Mouse (Mus musculus) CH12.LX (cell line): ENCODE measurements around the gene Fam107b. TPM values are rescaled to one million over a fixed set of nuclear protein-coding genes. Genes with fewer than 3 reads are reported as not detected.
A peak's percentile ranks its signal among the peaks of the same experiment; 100 is the strongest.

Source experiments
- DNase-seq: peaks from one replicate; pipeline ENCODE4 v3.0.0-alpha.2; 2013; ENCODE audit errors: extremely low read depth
- H3K27ac ChIP-seq: 2 replicates; pipeline ENCODE4 v1.5.1; 2012; ENCODE audit warnings: low read depth, mild to moderate bottlenecking, control low read depth, moderate library complexity; ENCODE audit not compliant: insufficient read depth
- H3K27me3 ChIP-seq: replicated peaks from 2 replicates; pipeline ENCODE3; 2012; ENCODE audit warnings: inconsistent platforms
- H3K36me3 ChIP-seq, 2 experiments: replicated peaks in 1 of 2; 2 replicates each; pipeline versions ENCODE3 to v1.6.1; 2012; ENCODE audit warnings: inconsistent platforms in 1 of 2, low read length in 1 of 2, mild to moderate bottlenecking in 1 of 2, mixed read lengths in 1 of 2, moderate library complexity in 1 of 2; ENCODE audit not compliant: control insufficient read depth in 1 of 2, insufficient read depth in 1 of 2
- H3K4me1 ChIP-seq, 2 experiments: 2 replicates each; pipeline ENCODE4 v1.6.1; 2012; ENCODE audit warnings: inconsistent platforms in 1 of 2, moderate library complexity in 1 of 2; ENCODE audit not compliant: insufficient read depth in 2 of 2, control insufficient read depth in 1 of 2
- H3K4me2 ChIP-seq: 2 replicates; pipeline ENCODE4 v1.6.1; 2012; ENCODE audit warnings: low read depth, mild to moderate bottlenecking, control low read depth; ENCODE audit not compliant: poor library complexity, insufficient read depth, severe bottlenecking
- H3K4me3 ChIP-seq, 3 experiments: fragments of 150-350 bp in 1 of 3; sonication (generic) in 1 of 3; replicated peaks in 1 of 3; 2 replicates each; pipeline versions ENCODE3 to v1.5.1; 2011 to 2012; ENCODE audit warnings: low read depth in 2 of 3, low read length in 2 of 3, mild to moderate bottlenecking in 2 of 3, moderate library complexity in 2 of 3, control low read depth in 1 of 3, improper control_type of control experiment in 1 of 3, inconsistent platforms in 1 of 3, mixed read lengths in 1 of 3; ENCODE audit not compliant: poor library complexity in 1 of 3
- H3K79me2 ChIP-seq: replicated peaks from 2 replicates; pipeline ENCODE4 v1.6.1; 2012; ENCODE audit warnings: mild to moderate bottlenecking, moderate library complexity; ENCODE audit not compliant: control insufficient read depth, poor library complexity, insufficient read depth, severe bottlenecking; ENCODE audit errors: extremely low read depth
- H3K9ac ChIP-seq: 2 replicates; pipeline ENCODE4 v1.6.1; 2012; ENCODE audit warnings: low read depth, mild to moderate bottlenecking, control low read depth, moderate library complexity; ENCODE audit not compliant: insufficient read depth
- H3K9me3 ChIP-seq: replicated peaks from 2 replicates; pipeline ENCODE3; 2012; ENCODE audit warnings: low read length, inconsistent platforms, mixed read lengths
- BHLHE40 ChIP-seq: IDR thresholded peaks from 2 replicates; pipeline ENCODE4 v1.6.1; 2011; ENCODE audit warnings: mild to moderate bottlenecking, low read depth, low read length, improper control_type of control experiment
- CHD1 ChIP-seq: IDR thresholded peaks from 2 replicates; pipeline ENCODE4 v1.6.1; 2012; ENCODE audit warnings: low read depth, low read length, improper control_type of control experiment, inconsistent platforms
- CHD2 ChIP-seq: IDR thresholded peaks from 2 replicates; pipeline ENCODE4 v1.6.1; 2011; ENCODE audit warnings: low read length, improper control_type of control experiment
- CTCF ChIP-seq, 2 experiments: IDR thresholded peaks in 1 of 2; conservative IDR thresholded peaks in 1 of 2; 2 replicates each; pipeline ENCODE4 v1.5.1; 2011 to 2012; ENCODE audit warnings: low read depth in 2 of 2, low read length in 2 of 2, improper control_type of control experiment in 1 of 2, inconsistent platforms in 1 of 2, mild to moderate bottlenecking in 1 of 2, moderate library complexity in 1 of 2
- E2F4 ChIP-seq: IDR thresholded peaks from 2 replicates; pipeline ENCODE4 v1.6.1; 2011; ENCODE audit warnings: low read depth, low read length, improper control_type of control experiment; ENCODE audit not compliant: insufficient replicate concordance
- ELF1 ChIP-seq: IDR thresholded peaks from 2 replicates; pipeline ENCODE4 v1.6.1; 2014; ENCODE audit warnings: low read depth, mild to moderate bottlenecking, inconsistent platforms, low read length, improper control_type of control experiment
- EP300 ChIP-seq: IDR thresholded peaks from 2 replicates; pipeline ENCODE4 v1.6.1; 2011; ENCODE audit warnings: low read length, improper control_type of control experiment
- ETS1 ChIP-seq: conservative IDR thresholded peaks from 2 replicates; pipeline ENCODE4 v1.6.1; 2012; ENCODE audit warnings: low read depth, mild to moderate bottlenecking, inconsistent platforms, low read length, improper control_type of control experiment, moderate library complexity
- GABPA ChIP-seq: IDR thresholded peaks from 2 replicates; pipeline ENCODE4 v1.6.1; 2012; ENCODE audit warnings: low read depth, low read length, improper control_type of control experiment, inconsistent platforms; ENCODE audit not compliant: insufficient replicate concordance
- HCFC1 ChIP-seq: IDR thresholded peaks from 2 replicates; pipeline ENCODE4 v1.6.1; 2012; ENCODE audit warnings: low read depth, mild to moderate bottlenecking, inconsistent platforms, low read length, improper control_type of control experiment
- IRF4 ChIP-seq: IDR thresholded peaks from 2 replicates; pipeline ENCODE4 v1.6.1; 2014; ENCODE audit warnings: low read depth, mild to moderate bottlenecking, inconsistent platforms, low read length, improper control_type of control experiment
- JUN ChIP-seq: IDR thresholded peaks from 2 replicates; pipeline ENCODE4 v1.6.1; 2011; ENCODE audit warnings: low read depth, mild to moderate bottlenecking, low read length, improper control_type of control experiment, moderate library complexity; ENCODE audit not compliant: insufficient read depth
- JUND ChIP-seq: conservative IDR thresholded peaks from 2 replicates; pipeline ENCODE4 v1.6.1; 2011; ENCODE audit warnings: low read depth, low read length, improper control_type of control experiment
- KAT2A ChIP-seq: IDR thresholded peaks from 2 replicates; pipeline ENCODE4 v1.6.1; 2012; ENCODE audit warnings: low read length, improper control_type of control experiment, inconsistent platforms; ENCODE audit not compliant: insufficient replicate concordance
- MAFK ChIP-seq: IDR thresholded peaks from 2 replicates; pipeline ENCODE4 v1.6.1; 2011; ENCODE audit warnings: low read length, improper control_type of control experiment; ENCODE audit not compliant: insufficient replicate concordance
- MAX ChIP-seq: IDR thresholded peaks from 2 replicates; pipeline ENCODE4 v1.6.1; 2011; ENCODE audit warnings: low read length, improper control_type of control experiment
- MAZ ChIP-seq: IDR thresholded peaks from 2 replicates; pipeline ENCODE4 v1.6.1; 2012; ENCODE audit warnings: low read depth, mild to moderate bottlenecking, inconsistent platforms, low read length, improper control_type of control experiment, moderate library complexity
- MEF2A ChIP-seq: IDR thresholded peaks from 2 replicates; pipeline ENCODE4 v1.6.1; 2014; ENCODE audit warnings: low read depth, mild to moderate bottlenecking, inconsistent platforms, low read length, improper control_type of control experiment, borderline replicate concordance
- MXI1 ChIP-seq: IDR thresholded peaks from 2 replicates; pipeline ENCODE4 v1.6.1; 2011; ENCODE audit warnings: mild to moderate bottlenecking, low read depth, low read length, improper control_type of control experiment
- MYC ChIP-seq: IDR thresholded peaks from 2 replicates; pipeline ENCODE4 v1.6.1; 2011; ENCODE audit warnings: low read depth, mild to moderate bottlenecking, improper control_type of control experiment, low read length
- NELFE ChIP-seq: IDR thresholded peaks from 2 replicates; pipeline ENCODE4 v1.6.1; 2011; ENCODE audit warnings: low read depth, low read length, improper control_type of control experiment
- NRF1 ChIP-seq: IDR thresholded peaks from 2 replicates; pipeline ENCODE4 v1.6.1; 2014; ENCODE audit warnings: low read depth, mild to moderate bottlenecking, inconsistent platforms, low read length, improper control_type of control experiment, moderate library complexity
- PAX5 ChIP-seq: IDR thresholded peaks from 2 replicates; pipeline ENCODE4 v1.6.1; 2012; ENCODE audit warnings: low read length, inconsistent platforms, mixed read lengths
- POLR2A ChIP-seq: IDR thresholded peaks from 2 replicates; pipeline ENCODE4 v1.6.1; 2011; ENCODE audit warnings: low read depth, mild to moderate bottlenecking, improper control_type of control experiment, low read length
- POLR2AphosphoS2 ChIP-seq: IDR thresholded peaks from 2 replicates; pipeline ENCODE4 v1.6.1; 2011; ENCODE audit warnings: low read depth, low read length, improper control_type of control experiment
- RAD21 ChIP-seq: IDR thresholded peaks from 2 replicates; pipeline ENCODE4 v1.6.1; 2011; ENCODE audit warnings: low read depth, mild to moderate bottlenecking, low read length, improper control_type of control experiment, moderate library complexity
- RCOR1 ChIP-seq: conservative IDR thresholded peaks from 2 replicates; pipeline ENCODE4 v1.6.1; 2012; ENCODE audit warnings: low read depth, mild to moderate bottlenecking, inconsistent platforms, low read length, improper control_type of control experiment
- SIN3A ChIP-seq: IDR thresholded peaks from 2 replicates; pipeline ENCODE4 v1.6.1; 2012; ENCODE audit warnings: low read length, improper control_type of control experiment, inconsistent platforms
- SMC3 ChIP-seq: IDR thresholded peaks from 2 replicates; pipeline ENCODE4 v1.6.1; 2011; ENCODE audit warnings: low read depth, low read length, improper control_type of control experiment
- TBP ChIP-seq: conservative IDR thresholded peaks from 2 replicates; pipeline ENCODE4 v1.6.1; 2011; ENCODE audit warnings: low read depth, low read length, improper control_type of control experiment
- TCF12 ChIP-seq: IDR thresholded peaks from 2 replicates; pipeline ENCODE4 v1.6.1; 2014; ENCODE audit warnings: low read depth, mild to moderate bottlenecking, inconsistent platforms, low read length, improper control_type of control experiment
- UBTF ChIP-seq: IDR thresholded peaks from 2 replicates; pipeline ENCODE4 v1.6.1; 2012; ENCODE audit warnings: low read depth, mild to moderate bottlenecking, inconsistent platforms, low read length, improper control_type of control experiment, moderate library complexity
- USF1 ChIP-seq: IDR thresholded peaks from 2 replicates; pipeline ENCODE4 v1.6.1; 2014; ENCODE audit warnings: low read depth, mild to moderate bottlenecking, inconsistent platforms, low read length, improper control_type of control experiment
- USF2 ChIP-seq: conservative IDR thresholded peaks from 2 replicates; pipeline ENCODE4 v1.6.1; 2011; ENCODE audit warnings: low read depth, low read length, improper control_type of control experiment
- ZC3H11A ChIP-seq: IDR thresholded peaks from 2 replicates; pipeline ENCODE4 v1.6.1; 2012; ENCODE audit warnings: low read depth, mild to moderate bottlenecking, inconsistent platforms, low read length, improper control_type of control experiment
- ZKSCAN1 ChIP-seq: IDR thresholded peaks from 2 replicates; pipeline ENCODE4 v1.6.1; 2012; ENCODE audit warnings: low read depth, inconsistent platforms, low read length, improper control_type of control experiment, borderline replicate concordance
- ZMIZ1 ChIP-seq: IDR thresholded peaks from 2 replicates; pipeline ENCODE4 v1.6.1; 2012; ENCODE audit warnings: low read depth, mild to moderate bottlenecking, inconsistent platforms, low read length, improper control_type of control experiment
- ZNF384 ChIP-seq: IDR thresholded peaks from 2 replicates; pipeline ENCODE4 v1.6.1; 2012; ENCODE audit warnings: low read depth, low read length, improper control_type of control experiment, inconsistent platforms
- dilution Hi-C: fragments of 300-500 bp; cut with MboI; formaldehyde crosslinking; loops from 2 replicates; pipeline ENCODE4 v1.14.3; 2020; ENCODE audit warnings: low sequenced_read_pairs; ENCODE audit not compliant: extremely low pct_unique_long_range_greater_than_20kb, extremely low pct_ligation_motif_present
- in situ Hi-C: fragments of 300-500 bp; cut with MboI; formaldehyde crosslinking; loops from 3 replicates; pipeline ENCODE4 v1.14.3; 2019; ENCODE audit warnings: low sequenced_read_pairs, low pct_ligation_motif_present, low pct_unique_long_range_greater_than_20kb, mixed read lengths
- polyA plus RNA-seq: library from polyadenylated mRNA; unstranded; fragments of >175 nt; gene quantifications from 2 replicates; pipeline ENCODE4 v1.2.1, GENCODE M21; 2012; ENCODE audit warnings: low read depth; ENCODE audit not compliant: insufficient read length
- total RNA-seq, 2 experiments: library from RNA; depleted of rRNA; stranded (reverse); fragments of 300-350 nt in 1 of 2; fragments of >200 nt in 1 of 2; gene quantifications; 2 replicates each; pipeline ENCODE4 v1.2.3; 2012 to 2014

Gene Fam107b
- total and polyA plus RNA-seq, 3 experiments, result 42.6 to 113 (median 71.7) TPM

GRCm38 (mm10) chr2:3749504-3750024 is 179.3 kb downstream of the Fam107b start:
- peaks cover 28 to 72% of the 10 kb centered on the region in 2 experiments for H3K4me1 ChIP-seq

GRCm38 (mm10) chr2:3750126-3750525 is 179.8 kb downstream of the Fam107b start:
- no peak for DNase-seq
- peaks cover 33 to 78% of the 10 kb centered on the region in 2 experiments for H3K4me1 ChIP-seq
- in situ Hi-C loops (no loop called here), dilution Hi-C loops (no loop called here)
- no peaks in the 10 kb centered on the region for H3K27me3 ChIP-seq
- H3K9ac ChIP-seq, result 0 out of 2 replicates have a peak overlapping the region, but pooled peaks have one; percentile 21
- peaks cover 25% of the 10 kb centered on the region for H3K79me2 ChIP-seq
- no peak for TF ChIP-seq CHD1
- no peak for TF ChIP-seq ZNF384
- TF ChIP-seq IRF4, result no peak
- no peak for TF ChIP-seq ZC3H11A
- no peak for TF ChIP-seq MAX
- no peak for TF ChIP-seq ETS1
- TF ChIP-seq MYC, result no peak
- no peak for TF ChIP-seq CTCF (conservative IDR thresholded peaks at IDR 0.05 in 1 of 2, IDR thresholded peaks at IDR 0.05 in 1 of 2; ENCODE audit: low read depth in 2 of 2, low read length in 2 of 2)
- no peak for TF ChIP-seq ELF1
- no peak overlapping the region for H3K27ac ChIP-seq
- H3K4me2 ChIP-seq, result peak overlapping the region; percentile 73
- peak overlapping the region in 1 of 3 experiments; percentile 20 for H3K4me3 ChIP-seq
- no peaks in the 10 kb centered on the region for H3K9me3 ChIP-seq
- H3K36me3 ChIP-seq, result peaks cover 4 to 41% of the 10 kb centered on the region in 2 experiments

More at GRCm38 (mm10) chr2:3749504-3750024, 179.3 kb downstream of the Fam107b start:
- Histone ChIP-seq H3K36me3 (peaks cover 4 to 46% of the 10 kb centered on the region in 2 experiments), H3K27me3 (no peaks in the 10 kb centered on the region), H3K79me2 (peaks cover 25% of the 10 kb centered on the region), H3K4me3 (no peak overlapping the region), H3K4me2 (peak overlapping the region; percentile 73), H3K27ac (peak overlapping the region; percentile 19), H3K9me3 (no peaks in the 10 kb centered on the region), H3K9ac (no peak overlapping the region)
- in situ Hi-C loops, result no loop called here
- 0 out of 2 replicates have a peak, but pooled peaks have one; percentile 5 for TF ChIP-seq IRF4
- no peak for TF ChIP-seq CHD1
- TF ChIP-seq TCF12, result no peak; the same call in 1 of the 2 replicates
- no peak for TF ChIP-seq ZKSCAN1
- TF ChIP-seq E2F4, result no peak
- TF ChIP-seq NRF1, result no peak
- TF ChIP-seq TBP, result no peak
- TF ChIP-seq POLR2A, result 0 out of 2 replicates have a peak, but pooled peaks have one; percentile 10
- no peak for TF ChIP-seq RCOR1
- TF ChIP-seq ETS1, result peak; percentile 75
- TF ChIP-seq CHD2, result no peak
- TF ChIP-seq MAX, result peak; percentile 88
- TF ChIP-seq USF2, result no peak
- TF ChIP-seq POLR2AphosphoS2, result no peak
- no peak for TF ChIP-seq ZMIZ1
- no peak for TF ChIP-seq JUN
- peak; percentile 97 for TF ChIP-seq ZNF384
- TF ChIP-seq JUND, result no peak
- no peak for TF ChIP-seq RAD21
- TF ChIP-seq KAT2A, result no peak
- TF ChIP-seq EP300, result 0 out of 2 replicates have a peak, but pooled peaks have one; percentile 28
- peak; percentile 85 for TF ChIP-seq SIN3A
- TF ChIP-seq CTCF (conservative IDR thresholded peaks at IDR 0.05 in 1 of 2, IDR thresholded peaks at IDR 0.05 in 1 of 2; ENCODE audit: low read depth in 2 of 2, low read length in 2 of 2), result no peak
- peak; percentile 95 for TF ChIP-seq MYC
- peak; percentile 94 for TF ChIP-seq MXI1
- no peak for TF ChIP-seq MEF2A
- TF ChIP-seq SMC3, result no peak
- no peak for TF ChIP-seq USF1
- TF ChIP-seq MAFK, result no peak
- TF ChIP-seq UBTF, result 0 out of 2 replicates have a peak, but pooled peaks have one; percentile 45
- TF ChIP-seq MAZ, result no peak
- no peak for TF ChIP-seq GABPA
- no peak for TF ChIP-seq HCFC1
- TF ChIP-seq NELFE, result no peak
- no peak for TF ChIP-seq BHLHE40
- TF ChIP-seq ZC3H11A, result no peak
- no peak for TF ChIP-seq PAX5
- TF ChIP-seq ELF1, result no peak
- DNase-seq, result peak; percentile 55
- dilution Hi-C loops, result no loop called here
